Mouse (Mus musculus) cerebral cortex, adult 2 months (tissue): ENCODE results near the gene Btbd17.

Experiments
- WGBS: fragments of 180-500 bp; shearing (Covaris S2); methylation state at CpG from one replicate; pipeline ENCODE4 v1.1.7; 2018; 5-methylcytosine and 5-hydroxymethylcytosine counted together

The Btbd17 gene

DNA sequence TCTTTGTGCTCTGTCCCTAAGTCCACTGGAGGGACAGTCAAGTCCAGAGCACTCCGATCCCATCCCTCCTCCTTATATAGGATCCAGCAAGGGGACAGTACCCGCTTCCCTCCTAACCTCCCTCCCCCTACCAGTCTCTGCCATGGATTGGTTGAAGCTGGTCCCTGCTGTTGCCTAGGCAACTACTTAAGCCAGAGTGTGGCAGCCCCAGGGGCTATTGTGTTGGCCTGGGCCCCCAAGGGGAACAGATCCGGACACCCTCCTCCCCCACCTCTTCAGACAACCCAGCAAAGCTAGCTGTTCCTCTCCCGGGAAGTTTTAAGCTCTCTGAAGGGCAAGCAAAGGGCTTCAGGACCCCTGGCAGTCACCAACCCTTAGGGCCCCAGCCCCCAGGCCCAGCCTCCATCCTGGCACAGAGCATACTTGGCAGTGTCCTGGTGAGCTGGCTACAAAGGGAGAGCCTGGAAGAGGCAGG lies at the start of gene Btbd17:
Gene Btbd17 (minus strand): TSS at position 98 of the 475 bp plus-strand sequence.
- WGBS = 21% methylated on average over 4 of the region's 4 CpGs

DNA sequence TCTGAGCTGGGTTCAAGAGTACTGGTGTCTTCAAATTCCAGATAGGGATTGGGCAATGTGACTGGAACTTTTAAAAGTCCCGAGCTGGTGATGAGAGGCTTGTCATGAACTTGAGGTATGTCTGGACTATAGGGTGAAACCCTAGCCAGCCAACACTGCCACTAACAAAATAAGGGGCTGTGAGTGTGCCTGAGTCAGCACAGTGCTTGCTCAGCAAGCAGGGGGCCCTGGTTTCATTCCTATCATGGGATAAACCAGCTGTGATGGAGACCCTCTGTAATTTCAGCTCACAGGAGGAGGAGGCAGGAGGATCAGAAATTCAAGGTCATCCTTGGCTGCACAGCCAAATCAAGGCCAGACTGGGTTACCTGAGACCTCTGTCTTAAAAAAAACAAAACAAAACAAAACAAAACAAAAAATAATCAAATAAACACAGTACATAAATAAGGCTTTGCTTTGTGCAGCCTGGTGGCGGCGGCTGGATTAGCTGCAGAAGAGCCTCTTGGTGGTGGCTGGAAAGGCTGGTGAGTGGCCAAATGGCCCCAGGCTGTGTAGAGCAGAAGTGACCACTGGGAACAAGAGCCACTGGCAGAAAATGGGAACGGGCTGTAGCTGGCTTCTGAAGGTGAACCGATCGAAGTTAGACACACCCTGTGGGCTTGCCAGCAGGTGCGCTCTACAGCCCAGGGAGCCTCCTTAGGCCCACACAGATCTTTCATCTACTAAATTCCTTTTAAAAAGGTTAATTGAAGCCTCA lies 48.9 kb upstream of the Btbd17 start:
- 83% methylated on average over 7 of the region's 7 CpGs for WGBS

DNA sequence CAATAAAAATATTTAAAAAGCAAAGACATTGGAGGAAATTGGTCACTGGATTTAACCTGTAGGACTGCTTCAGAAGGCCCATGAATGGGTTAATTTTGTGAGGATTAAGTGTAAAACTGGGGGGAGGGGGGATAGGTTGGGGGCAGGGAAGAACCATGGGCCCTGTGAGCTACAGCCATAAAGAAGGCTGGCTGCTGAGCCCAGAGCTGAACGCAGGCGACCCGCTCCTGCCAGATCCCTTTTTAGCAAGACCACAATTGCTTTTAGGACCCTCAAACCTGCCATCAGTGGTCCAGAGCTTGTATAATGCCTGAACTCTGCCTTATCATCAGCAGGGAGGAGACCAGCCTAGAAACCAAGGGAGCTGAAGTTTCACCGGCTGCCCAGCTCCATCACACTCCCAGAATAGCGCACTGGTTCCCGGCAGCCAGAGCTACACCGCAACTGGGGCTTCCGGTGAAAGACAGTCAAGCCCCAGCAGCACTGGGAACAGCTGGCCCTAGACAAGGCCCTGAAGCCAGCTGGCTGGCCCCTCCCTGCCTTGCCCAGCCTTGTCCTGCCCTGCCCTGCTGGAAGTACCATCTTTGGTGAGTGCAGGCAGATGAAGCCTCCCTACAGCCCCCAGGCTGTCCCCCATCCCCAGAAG lies 48.2 kb upstream of the Btbd17 start:
- 34% methylated on average over 8 of the region's 8 CpGs for WGBS

DNA sequence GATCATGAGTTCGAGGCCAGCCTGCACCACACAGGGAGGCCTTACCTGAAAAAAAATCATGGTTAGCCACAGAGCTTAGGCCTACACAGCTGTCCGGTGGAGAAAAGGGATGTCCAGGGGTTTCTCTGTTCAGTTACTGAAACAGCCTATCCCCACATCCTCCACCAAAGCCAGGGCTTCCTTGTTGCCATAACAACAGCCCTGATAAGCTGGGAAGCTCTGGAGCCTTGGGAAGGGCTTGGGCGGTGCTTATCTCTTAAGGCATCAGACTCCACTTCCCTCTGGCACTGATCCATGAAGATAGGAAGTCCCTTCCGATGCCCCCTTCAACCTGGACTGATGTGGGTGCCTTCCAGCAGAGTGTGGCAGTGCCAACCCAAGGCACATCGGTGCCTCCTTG lies 37.4 kb upstream of the Btbd17 start:
- WGBS = 59% methylated on average over 5 of the region's 5 CpGs

DNA sequence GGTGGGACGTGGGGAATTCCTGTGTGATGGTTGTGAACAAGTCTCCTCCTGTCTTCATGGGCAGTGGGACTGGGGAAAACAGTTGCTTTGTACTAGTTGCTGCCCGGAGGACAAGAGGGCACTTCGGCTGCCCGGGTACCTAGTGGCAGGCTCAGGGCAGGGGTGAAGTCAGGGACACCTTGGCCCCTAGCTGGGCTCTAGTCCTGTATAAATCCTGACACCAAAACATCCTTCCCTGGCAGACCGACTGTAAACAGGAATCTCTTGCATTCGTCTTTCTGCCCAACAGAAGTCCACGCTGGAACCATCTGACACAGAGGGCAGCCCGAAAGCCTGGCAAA lies 34.7 kb upstream of the Btbd17 start:
- WGBS = 49% methylated on average over 8 of the region's 8 CpGs

DNA sequence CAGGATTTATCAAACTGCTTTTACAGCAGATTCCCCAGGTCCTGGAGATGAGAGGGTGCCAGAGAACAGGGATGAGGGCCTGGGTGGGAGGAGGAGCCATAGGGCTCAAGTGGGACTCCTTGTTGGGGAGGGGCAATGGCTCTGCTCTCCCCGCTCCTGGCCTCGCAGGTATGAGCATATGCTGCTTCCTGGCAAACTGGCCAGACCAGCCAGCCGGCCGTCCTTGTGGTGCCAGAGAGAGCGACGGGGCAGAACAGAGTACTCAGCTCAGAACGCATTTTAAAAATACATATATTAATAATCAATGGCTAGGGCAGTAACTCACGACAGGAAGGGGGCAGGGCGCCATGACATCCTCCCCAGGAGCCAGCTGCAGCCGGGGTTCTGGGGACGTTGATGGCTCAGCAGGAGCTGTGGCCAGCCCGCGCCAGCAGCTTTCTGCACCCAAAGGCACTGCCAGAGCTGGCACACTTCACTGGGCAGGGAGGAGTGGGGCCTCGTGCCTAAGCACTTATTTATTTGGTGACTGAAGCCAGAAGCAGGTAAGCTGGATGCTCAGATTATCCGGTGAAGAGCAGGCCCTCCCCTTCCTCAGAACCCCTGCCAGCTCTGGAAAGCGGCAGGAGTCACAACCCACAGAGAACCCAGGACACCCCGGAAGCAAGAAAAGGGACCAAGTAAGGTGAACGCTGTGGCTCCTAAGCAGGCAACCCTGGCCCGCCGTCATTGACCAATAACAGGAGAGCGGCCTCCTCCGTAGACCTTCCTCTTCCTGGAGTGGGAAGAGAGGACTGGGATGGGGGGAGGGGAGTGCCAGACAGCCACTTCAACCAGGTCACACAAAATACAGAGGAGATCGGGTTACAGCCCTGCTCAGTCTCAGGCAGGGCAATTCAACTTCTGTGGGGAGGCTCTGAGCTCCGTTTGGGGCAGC lies 34.0 kb upstream of the Btbd17 start:
- WGBS = 38% methylated on average over 24 of the region's 24 CpGs

DNA sequence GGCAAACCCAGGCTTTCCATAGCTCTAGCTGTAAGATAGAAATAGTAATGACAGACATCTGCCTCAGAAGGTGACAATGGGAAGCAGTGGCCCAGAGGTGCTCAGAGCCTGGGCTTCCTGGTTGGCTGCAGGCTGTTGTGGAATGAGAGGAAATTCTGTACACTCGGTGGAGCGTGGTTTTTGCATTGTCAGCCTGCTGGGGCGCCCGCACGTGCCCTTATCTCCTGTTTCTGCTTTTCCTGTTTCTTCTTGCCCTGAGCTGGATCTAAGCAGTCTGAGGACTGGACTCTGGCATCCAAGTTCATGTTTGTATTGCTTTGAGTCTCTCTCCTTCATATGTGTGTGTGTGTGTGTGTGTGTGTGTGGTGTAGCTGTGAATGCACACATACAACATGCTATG lies 30.9 kb upstream of the Btbd17 start:
- 77% methylated on average over 5 of the region's 5 CpGs for WGBS

DNA sequence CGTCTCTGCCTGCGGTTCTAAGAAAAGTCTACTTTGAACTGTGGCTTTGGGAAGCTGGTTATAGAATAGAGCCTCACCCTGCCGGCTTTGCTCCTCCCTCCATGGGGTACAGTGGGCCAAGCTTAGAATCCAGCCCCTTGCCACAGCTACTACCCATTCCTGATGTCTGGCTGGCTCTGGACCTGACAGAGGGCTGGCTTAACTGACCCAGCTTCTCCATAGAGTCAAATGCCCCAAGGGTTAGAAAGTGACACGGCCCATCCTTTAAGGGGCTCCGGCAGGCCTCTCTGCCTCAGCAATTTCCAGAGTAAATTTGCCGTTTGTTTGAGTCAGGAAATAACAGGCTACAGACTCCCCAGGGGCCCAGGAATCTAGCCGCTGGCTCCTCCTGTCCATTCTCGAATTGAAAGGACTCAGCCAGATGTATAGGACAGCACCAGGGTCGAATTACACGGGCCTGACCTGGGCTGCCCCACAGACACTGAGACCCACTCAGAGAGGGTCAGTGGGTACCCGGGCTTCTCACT lies 27.5 kb upstream of the Btbd17 start:
- 24% methylated on average over 11 of the region's 11 CpGs for WGBS

DNA sequence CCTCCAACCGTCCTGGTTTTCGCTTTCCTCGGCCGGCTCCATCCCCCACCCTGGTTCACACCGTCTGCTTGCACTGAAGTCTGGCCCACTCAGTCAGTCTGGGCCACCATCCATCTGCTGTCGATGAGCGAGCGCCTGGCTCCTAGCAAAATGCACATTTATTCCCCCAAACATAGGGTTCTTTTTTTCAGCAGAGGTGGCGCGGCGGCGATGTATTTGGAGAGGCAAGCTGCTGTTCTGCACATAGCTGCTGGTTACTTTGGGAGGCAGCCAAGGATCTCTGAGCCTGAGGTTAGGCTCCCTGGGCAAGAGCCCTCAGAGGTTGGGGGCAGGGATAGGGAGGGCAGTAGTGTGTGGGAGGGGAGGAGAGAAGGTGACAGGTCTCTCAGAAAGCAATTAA lies 27.0 kb upstream of the Btbd17 start:
- WGBS = 24% methylated on average over 12 of the region's 12 CpGs

DNA sequence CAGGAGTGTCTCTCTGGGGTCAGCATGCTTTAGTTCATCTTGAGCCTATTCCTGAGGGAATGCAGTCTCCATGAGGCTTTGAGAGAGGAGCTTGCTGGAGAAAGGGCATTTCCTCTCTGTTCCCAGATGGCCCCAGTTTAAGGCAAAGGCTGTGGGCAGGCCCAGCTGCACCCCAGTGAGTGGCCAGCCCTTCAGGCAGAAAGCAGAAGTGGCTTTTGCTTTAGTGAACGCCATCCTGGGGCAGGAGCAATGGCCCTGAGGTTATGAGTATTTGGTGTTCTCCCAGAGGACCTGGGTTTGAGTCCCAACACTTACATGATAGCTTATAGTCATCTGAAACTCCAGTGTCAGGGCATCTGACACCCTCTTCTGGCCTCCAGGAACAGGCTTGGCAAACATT lies 25.6 kb upstream of the Btbd17 start:
- 76% methylated on average over 1 of the region's 1 CpGs for WGBS

DNA sequence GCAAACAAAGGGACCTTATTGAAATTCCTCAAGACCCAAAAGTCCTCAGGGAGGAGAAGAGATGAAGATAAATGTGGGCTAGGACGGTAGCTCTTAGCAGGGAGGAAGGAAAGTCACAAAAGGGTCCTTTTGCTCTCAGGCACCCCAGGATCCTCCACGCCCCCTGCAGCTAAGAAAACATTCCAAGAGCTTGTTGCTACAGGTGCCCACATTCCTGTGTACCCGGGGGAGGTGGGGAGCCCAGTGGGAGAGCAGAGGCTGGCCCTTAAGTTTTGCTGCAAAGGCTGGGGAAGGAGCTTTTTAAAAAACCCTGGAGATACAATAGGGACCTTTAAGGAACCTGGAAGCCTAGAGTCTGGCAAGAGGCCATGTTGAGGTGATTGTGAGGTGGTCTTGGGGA lies 24.7 kb upstream of the Btbd17 start:
- 76% methylated on average over 3 of the region's 3 CpGs for WGBS

DNA sequence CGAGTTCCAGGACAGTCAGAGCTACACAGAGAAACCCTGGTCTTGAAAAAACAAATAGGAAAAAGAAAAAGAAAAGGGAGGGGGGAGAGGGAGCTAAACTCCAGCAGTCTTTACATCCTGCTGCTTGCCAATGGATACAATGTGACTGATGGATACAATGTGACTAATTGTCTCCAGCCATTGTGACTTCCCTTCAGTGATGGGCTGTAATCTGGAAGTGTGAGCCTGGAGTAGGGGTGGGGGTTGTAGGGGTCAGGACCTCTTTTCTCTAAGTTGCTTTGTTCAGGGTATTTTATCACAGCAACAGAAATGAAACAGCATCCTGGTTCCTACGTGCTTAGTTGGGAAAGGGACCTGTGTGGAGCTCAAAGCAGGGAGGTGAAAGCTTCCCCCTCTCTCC lies 23.4 kb upstream of the Btbd17 start:
- WGBS = 74% methylated on average over 2 of the region's 2 CpGs

DNA sequence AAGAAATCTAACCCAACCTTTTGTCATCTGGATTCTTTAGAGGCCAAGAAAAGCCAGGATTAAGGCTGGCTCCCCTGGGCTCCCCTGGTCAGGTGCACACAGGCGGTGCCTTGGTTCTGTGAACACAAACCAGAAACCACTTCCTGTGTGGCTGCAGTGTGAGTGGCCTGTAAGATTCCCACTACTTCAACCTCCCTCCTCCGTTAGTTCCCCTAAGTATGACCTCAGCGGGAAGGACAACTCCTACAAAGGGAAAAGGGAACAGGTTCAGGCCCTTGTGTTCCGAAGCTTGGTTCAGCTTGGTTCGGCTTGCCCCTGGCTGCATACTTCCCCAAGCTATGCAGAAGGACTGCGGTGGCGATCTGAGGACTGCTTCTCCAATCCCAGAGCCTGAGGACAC lies 22.4 kb upstream of the Btbd17 start:
- WGBS = 92% methylated on average over 7 of the region's 7 CpGs

DNA sequence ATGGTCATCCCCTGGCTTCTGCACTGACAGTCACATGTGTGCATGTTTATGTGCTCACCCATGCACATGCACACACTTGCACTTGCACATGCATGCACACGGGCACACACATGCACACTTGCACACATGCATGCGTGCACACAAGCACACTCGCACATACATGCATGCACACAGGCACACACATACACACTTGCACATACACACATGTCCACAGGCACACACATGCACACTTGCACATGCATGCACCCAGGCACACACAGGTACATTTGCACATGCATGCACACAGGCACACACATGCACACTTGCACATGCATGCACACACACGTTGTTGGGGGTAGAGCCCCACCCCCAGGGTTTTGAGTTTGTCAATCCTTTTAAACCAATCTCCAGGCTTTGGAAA lies 21.2 kb upstream of the Btbd17 start:
- WGBS = 93% methylated on average over 4 of the region's 4 CpGs

DNA sequence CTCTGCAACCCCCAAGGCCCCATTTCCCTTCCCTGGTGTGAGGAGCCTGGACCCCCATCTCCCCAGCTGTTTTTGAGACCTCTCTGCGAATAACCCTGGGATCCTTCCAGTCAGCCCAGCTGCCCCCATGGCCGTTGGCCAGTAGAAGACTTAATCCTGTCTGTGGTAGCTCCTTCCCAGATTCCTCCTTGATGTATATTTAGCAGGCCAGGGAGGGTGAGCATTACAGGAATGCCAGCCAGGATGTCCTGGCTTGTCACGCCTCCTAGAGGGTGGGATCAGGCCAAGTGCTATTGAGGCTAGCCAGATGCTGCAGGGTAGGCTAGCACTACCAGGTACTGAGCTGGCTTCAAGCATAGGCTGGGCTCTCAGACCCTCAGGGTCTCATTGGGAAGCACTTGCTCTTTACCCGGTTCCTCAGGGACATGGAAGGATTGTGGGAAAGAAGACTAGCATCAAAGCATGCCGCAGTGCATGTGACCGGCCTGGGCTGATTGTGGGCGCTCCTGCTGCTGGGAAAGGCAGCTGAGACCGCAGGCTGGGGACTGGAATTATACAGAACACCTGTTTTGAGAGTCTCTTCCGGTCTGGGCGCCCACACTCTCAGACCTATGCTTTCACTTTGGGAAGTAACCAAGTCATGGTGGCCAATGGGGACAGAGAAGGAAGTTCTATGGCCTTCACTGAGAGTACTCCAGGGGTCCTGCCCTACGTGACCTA lies 19.3 kb upstream of the Btbd17 start:
- WGBS = 85% methylated on average over 11 of the region's 11 CpGs

DNA sequence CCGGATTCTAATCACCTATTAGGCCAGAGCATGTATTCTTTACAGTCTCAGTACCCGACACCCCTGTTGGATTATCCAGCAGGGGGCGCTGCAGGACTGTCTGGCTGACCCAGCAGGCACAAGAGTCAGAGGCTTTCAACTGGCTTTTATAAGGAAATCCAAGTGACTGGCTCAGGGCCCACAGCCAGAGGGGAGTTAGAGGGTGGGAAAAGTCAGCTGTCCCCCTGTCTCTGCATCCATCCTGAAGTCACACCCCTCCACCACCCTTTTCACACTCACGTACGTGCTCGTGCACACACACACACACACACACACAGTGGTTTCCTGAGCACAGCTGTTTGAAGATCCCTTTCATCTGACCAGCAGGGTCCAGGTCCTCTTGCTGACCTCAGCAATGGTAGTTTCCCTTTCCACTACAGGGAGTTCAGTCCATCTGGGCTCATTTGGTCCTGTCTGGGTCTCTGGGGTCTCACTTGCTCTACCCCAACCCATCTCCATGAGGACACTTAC lies 17.0 kb upstream of the Btbd17 start:
- WGBS = 24% methylated on average over 6 of the region's 6 CpGs

DNA sequence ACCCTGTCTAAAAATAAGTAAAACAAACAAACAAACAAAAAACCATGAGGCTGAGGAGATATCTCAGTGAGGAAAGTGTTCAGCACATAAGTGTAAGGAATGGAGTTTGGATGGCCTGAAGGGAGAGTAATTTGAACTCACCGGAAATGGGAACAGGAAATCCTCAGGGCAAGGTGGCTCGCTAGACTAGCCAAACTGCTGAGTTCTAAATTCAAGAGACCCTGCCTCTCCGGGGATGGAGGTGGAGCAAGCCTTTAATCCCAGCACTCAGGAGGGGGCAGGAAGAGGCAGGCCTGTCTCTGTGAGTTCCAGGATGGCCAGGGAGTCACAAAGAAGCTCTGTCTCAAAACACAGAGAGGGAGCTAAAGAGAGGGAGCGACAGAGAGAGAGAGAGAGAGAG lies 14.6 kb upstream of the Btbd17 start:
- 57% methylated on average over 4 of the region's 4 CpGs for WGBS

DNA sequence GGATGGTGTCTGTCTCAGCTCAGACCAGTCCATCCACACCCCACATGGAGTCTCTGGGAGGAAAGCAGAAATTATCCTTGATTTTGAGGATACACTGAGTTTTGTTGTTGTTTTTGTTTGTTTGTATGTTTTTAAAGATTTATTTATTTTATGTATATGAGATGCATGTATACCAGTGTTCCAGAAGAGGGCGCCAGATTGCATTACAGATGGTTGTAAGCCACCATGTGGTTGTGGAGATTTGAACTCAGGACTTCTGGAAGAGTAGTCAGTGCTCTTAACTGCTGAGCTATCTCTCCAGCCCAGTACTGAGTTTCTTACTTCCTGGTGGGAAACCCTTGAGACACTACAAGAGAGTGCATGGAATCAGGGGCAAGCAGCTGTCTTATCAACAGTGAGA lies 13.6 kb upstream of the Btbd17 start:
- WGBS = 95% methylated on average over 1 of the region's 1 CpGs

DNA sequence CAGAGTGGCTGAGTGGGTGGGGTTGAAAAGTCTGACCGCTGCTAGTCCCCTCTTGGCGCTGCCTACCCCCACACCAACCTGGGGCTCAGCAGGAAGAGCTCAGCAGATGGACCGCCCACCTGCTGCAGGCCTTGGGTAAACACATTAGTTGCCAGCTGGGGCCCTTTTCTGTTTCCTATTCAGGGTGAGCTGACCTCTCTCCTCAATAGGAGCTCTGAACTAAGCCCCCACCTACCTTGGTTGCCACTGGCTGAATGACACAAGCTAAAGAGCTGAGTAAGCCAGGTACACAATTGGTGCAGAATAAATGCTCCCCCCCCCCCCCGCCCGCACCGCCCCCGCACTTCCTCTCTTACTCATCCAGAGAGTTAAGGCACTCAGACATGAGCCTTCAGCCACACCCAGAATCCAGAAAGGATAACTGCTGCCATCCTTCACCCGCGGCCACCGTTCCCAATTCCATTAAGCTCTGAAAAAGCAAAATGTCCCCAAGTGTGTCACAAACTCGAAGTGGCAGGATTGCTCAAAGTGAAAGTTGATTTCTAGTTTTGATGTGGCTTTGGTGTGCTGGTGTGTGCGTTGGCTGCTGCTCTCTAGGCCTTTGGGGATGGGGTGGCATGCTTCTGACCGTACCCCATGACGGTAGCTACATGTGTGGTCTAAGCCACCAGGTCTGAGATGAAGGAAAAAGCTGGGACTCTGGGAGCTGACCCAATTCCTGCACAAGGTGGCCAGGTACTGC lies 12.1 kb upstream of the Btbd17 start:
- 49% methylated on average over 14 of the region's 14 CpGs for WGBS

DNA sequence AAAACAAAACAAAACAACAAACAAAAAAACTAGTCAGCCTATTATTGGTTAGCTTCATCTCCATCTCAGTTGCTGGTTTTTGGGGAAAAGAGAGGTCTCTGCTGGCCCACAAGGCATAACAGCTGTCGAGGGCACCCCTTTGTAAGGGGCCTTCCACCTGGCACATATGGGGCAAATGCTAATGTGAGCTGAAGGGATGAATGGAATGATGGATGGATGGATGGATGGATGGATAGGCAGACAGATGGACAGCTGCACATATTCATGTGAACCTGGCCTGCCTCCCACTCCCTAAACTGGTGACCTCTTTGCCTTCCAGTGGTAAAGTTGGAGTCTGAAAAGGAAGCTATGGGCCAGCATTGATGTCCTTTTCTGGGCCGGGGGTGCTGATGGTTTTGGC lies 11.3 kb upstream of the Btbd17 start:
- WGBS = 80% methylated on average over 2 of the region's 2 CpGs

DNA sequence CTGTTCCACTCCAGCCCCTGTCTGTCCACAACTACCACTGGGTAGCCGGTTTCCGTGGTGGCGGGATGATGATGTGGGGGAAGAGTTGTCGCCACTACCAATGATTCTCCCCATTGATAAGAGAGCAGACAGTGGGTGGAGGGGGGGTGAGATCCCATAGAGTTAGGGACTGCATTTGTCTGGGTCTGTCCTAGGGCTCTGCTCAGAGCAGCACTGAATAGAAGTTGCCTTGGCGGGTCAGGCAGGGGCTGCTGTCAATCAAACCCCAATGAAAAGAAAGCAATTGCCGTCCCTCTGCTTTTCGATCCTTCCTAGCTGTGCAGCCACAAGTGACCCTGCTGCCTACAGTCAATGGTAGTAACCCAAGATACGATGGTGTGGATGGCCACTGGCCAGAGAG lies 8.2 kb upstream of the Btbd17 start:
- WGBS = 70% methylated on average over 8 of the region's 8 CpGs
